Mouse (Mus musculus) E14TG2a.4 (cell line): ENCODE measurements around the gene Prim1.

Experiments
- CTCF ChIP-seq: conservative IDR thresholded peaks from 2 replicates; pipeline ENCODE4 v1.5.1; 2014; ENCODE audit warnings: low read length
- NANOG ChIP-seq: IDR thresholded peaks from 2 replicates; pipeline ENCODE4 v1.6.1; 2014; ENCODE audit warnings: borderline replicate concordance, low read length, mixed read lengths

DNA sequence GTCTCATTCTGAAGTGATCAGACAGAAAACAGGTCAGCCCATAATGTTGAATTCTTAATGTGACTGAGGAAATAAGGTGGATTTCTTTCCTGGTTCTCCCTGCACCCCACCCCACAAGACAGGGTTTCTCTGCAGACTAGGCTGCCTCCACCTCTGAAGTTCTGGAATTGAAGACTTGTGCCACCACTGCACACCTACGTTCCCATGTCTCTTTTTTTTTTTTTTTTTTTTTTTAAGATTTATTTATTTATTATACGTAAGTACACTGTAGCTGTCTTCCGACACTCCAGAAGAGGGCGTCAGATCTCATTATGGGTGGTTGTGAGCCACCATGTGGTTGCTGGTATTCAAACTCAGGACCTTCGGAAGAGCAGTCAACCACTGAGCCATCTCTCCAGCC lies 51.1 kb downstream of the Prim1 start:
- TF ChIP-seq CTCF, result 0 out of 2 replicates have a peak, but pooled peaks have one; percentile 11
- no peak for TF ChIP-seq NANOG
